Mouse (Mus musculus) ovary, postnatal 10 days (tissue): ENCODE results near the gene Cav3.

Experiments
- DNase-seq: peaks from one replicate; pipeline ENCODE4 v3.0.0; 2022; ENCODE audit warnings: low spot score

The Cav3 gene

DNA sequence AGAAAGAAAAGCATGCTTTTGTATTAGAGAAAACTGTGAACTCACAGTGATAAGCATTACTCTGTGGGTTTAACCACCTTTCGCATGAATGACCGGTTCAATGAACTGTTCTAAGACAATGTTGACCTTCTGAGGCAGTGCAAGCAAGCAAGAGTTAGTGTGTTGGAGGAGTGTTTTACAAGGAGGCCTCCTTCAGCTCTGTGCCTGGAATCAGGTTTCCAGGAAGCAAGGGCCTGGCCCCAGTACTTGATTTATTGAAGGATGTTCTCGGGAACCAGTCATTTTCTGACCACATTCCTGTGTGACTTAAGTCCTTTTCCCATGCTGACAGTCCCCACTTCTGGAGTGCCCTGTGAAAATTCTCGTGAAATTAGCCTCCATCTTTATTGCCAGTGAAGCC lies 35.9 kb downstream of the Cav3 start:
- DNase-seq = no peak

DNA sequence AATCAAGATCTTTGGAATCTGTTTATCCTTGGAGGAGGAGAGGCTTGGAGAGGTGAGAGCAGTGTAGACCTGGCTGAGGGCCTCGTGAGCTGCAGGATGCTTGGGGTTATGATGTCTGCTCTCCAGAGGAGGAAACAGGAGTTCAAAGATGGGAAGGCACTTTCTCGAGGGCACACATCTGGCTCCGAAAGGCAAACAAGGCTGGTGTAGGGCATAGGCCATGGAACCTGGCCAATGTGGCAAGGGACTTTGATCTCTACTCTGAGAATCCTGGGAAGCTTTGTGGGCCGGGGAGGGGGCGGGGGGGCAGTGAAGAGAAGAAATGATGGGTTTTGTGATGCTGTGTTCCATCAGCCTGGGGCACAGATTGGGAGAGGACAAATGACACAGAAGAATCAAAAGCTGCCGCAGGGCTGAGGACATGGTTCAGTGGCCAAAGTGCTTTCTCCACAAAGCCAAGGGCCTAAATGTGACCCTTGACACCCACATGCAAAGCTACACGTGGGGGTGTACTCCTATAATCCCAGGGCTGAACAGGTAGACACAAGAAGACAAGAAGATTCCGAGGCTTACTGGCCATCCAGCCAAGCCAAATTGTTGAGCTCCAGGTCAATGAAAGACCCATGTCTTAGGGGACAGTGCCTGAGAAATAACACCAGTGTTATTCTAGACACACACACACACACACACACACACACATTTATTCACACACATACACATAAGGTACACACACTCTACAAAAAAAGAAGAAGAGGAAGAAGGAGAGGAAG lies 37.2 kb downstream of the Cav3 start:
- DNase-seq = no peak

DNA sequence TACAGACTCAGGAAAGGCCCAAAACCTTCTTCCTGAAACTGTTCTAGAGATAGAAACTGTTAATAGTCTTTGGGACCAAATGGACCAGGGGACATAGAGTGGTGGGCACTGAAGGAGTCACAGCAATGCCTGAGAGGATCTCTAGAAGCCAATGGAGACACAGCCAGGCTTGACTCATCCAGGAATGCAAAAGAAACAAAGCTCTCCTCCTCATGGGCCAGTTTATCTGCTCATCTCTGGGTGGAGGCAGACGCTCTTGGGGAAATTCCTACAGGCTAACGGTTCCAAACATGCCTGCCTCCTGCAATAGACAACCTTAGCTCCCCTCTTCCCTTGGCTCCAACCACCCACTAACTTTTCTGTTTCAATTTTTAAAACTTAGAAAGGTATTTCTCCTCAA lies 38.2 kb downstream of the Cav3 start:
- DNase-seq = no peak

DNA sequence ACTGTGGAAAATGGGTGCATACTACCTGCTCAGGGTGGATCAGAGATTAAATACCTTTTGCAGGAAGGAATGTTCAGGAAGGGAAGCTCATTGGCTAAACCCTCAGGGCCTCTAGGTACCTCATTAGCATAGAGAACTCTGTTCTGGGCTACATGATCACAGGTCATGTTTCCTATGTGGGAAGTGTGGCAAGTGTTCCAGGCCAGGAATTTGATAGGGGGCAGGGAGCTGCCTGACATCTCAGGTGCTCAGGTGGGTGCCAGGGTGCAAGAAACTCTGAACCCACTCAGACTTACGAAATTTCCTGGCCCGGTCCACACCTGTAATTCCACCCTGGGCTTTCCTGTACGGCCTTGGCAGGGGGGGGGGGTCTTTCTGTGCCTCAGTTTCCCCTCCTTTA lies 39.4 kb downstream of the Cav3 start:
- DNase-seq = no peak

GRCm38 (mm10) chr6:112499456-112499855 lies 40.2 kb downstream of the Cav3 start:
- DNase-seq = no peak

GRCm38 (mm10) chr6:112501156-112501555 lies 41.9 kb downstream of the Cav3 start:
- DNase-seq = no peak

DNA sequence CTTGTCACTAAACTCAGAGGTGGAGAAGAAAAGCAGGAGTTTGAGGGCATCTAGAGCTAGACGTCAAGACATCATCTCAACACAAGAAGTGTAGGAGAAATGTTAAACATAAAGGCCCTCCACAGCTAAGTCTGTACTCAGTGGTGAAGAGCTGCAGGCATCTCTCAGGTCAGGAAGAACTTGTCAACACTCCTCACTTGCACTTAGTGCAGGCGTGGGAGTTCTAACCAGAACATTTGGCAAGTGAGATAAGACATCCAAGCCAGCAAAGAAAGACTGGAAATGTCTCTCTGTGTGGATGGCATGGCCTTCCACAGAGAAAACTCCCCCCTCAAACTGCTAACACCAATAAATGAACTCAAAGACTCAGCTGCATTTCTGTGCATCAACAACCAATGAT lies 48.3 kb downstream of the Cav3 start:
- DNase-seq = no peak

GRCm38 (mm10) chr6:112509590-112510131 lies 50.4 kb downstream of the Cav3 start:
- DNase-seq = no peak

GRCm38 (mm10) chr6:112510346-112510745 lies 51.0 kb downstream of the Cav3 start:
- DNase-seq = no peak

DNA sequence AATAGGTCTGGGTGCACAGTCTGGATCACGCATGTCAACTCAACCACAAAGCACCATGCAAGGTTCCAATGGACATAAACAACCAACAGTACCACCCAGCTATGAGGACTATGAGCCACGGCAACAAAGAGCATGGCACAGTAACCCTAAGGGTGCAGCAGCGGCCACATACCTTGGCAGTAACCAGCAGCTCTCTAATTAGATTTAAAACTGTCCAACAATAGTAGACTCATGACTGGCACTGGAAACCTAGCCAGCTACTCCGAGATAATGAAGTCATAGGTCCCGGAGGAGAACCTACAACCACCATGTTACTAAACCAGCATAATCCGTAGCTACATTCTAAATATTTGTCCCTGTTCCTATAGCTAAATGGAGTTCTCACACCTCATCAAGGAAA lies 55.3 kb downstream of the Cav3 start:
- no peak for DNase-seq

- DNase-seq = no peak
Measured at GRCm38 (mm10) chr6:112516496-112516895, 57.2 kb downstream of the Cav3 start.

DNA sequence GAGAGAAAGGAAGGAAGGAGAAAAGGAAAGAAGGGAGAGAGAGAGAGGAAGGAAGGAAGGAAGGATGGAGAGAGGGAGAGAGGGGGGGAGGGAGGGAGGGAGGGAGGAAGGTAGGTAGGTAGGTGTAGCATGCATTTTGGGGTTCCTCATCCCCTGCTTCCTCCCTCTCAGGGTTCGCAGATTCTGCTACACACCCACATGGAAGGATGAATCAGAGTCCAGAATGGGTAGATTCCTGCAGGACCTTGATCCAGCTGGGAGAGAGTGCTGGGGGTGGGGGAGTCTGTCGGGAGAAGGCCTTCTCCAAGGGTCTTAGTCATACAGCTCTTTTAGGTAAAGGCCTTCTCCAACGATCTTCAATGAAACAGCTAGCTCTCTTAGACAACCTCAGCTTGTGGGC lies 58.3 kb downstream of the Cav3 start:
- DNase-seq = no peak

- no peak for DNase-seq
Measured at GRCm38 (mm10) chr6:112517991-112518390, 58.7 kb downstream of the Cav3 start.
